Mouse (Mus musculus) lung, adult 2 months (tissue): ENCODE data around the gene Arhgap24. TPM values are rescaled to one million over a fixed set of nuclear protein-coding genes. Genes with fewer than 3 reads are reported as not detected.

Experiments
- DNase-seq: peaks from one replicate; pipeline ENCODE4 v3.0.0; 2022
- H3K4me1 ChIP-seq: fragments of 200-500 bp; 2 replicates; pipeline ENCODE4 v1.6.1; 2011; ENCODE audit warnings: low read length; ENCODE audit not compliant: control insufficient read depth, insufficient read depth
- H3K4me3 ChIP-seq: fragments of 200-500 bp; replicated peaks from 2 replicates; pipeline ENCODE3; 2011; ENCODE audit warnings: low read depth, mild to moderate bottlenecking, control low read depth, low read length; ENCODE audit errors: extremely low read depth
- CTCF ChIP-seq: fragments of 200-500 bp; IDR thresholded peaks from 2 replicates; pipeline ENCODE4 v1.5.1; 2011; ENCODE audit warnings: mild to moderate bottlenecking, low read length, control low read depth; ENCODE audit not compliant: insufficient read depth
- POLR2A ChIP-seq: fragments of 200-500 bp; IDR thresholded peaks from 2 replicates; pipeline ENCODE4 v1.6.1; 2011; ENCODE audit warnings: low read depth, mild to moderate bottlenecking, control low read depth, low read length, borderline replicate concordance; ENCODE audit errors: extremely low read depth
- WGBS: fragments of 180-500 bp; shearing (Covaris S2); methylation state at CpG from one replicate; pipeline ENCODE4 v1.1.7; 2018; 5-methylcytosine and 5-hydroxymethylcytosine counted together
- polyA plus RNA-seq: library from polyadenylated mRNA; depleted of rRNA; stranded (reverse); fragments of >200 nt; gene quantifications from 2 replicates; pipeline ENCODE4 v1.2.3, GENCODE M21; 2012

Arhgap24 gene
- polyA plus RNA-seq, 1 experiment = 12.1 TPM

DNA sequence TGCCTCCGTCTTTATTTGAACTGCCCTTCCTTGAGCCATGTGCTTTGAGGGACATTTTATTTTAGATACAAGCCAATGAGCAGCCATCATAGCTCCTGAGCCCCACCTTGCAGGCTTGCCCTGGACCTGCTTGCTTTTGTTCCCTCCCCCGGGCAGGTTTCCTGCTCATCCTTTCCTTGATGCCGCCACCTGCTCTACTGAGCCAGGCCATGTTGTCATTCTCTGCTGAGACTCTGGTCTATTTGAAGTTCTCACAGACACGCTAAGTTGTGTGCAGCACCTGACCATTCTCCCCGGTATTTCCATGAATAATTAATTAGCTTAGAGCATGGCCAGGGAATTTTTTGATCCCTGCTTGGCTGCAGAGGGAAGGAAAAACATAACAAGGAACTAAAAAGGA, 297.1 kb downstream of the Arhgap24 start:
- TF ChIP-seq POLR2A (no peak), CTCF (no peak)
- WGBS = 64% methylated on average over 5 of the region's 5 CpGs
- no peak for DNase-seq
- no peaks in the 10 kb centered on the region; the same call in 1 of the 2 replicates for H3K4me1 ChIP-seq
- no peak overlapping the region for H3K4me3 ChIP-seq

DNA sequence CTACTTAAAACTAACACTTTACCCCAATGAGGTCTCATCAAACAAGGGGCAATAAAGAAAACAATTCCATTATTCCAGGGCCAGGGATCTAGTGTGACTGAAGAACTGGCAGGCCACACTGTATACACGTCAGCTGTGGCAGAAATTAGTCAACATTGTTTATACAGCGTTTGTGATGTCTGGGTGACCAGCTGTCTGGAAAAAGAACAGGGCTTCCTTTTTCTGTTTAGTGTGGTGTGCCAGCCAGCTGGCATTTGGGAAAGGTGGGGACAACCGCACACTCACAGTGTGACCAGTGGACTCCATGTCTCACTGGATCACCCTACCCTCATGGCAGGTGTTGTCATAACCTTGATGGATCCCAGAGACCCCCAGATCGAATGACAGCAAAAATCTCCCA, 302.4 kb downstream of the Arhgap24 start:
- no peaks in the 10 kb centered on the region; the same call in 1 of the 2 replicates for H3K4me1 ChIP-seq
- no peak overlapping the region for H3K4me3 ChIP-seq
- TF ChIP-seq CTCF = no peak
- TF ChIP-seq POLR2A = no peak
- DNase-seq = no peak
- 35% methylated on average over 4 of the region's 4 CpGs for WGBS

DNA sequence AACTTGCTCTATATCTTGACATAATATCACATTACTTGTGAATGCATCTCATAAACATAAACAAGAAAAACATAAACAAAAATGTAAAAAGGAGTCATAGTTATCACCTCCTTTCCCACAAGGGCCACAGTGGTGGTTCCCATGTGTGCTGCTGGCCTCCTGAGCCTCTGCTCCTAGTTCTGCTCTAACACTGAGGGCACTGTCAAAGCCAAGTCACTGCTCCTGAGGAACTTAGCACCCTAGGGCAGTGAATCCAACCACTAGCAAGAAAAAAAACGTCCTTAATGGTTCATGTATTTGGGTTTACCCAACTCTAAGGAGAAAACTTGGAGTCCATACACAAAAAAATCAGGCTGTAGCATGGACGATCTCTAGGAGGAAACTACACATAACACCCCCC, 304.9 kb downstream of the Arhgap24 start:
- no peak for DNase-seq
- Histone ChIP-seq H3K4me1 (no peaks in the 10 kb centered on the region; the same call in 1 of the 2 replicates), H3K4me3 (no peak overlapping the region)
- TF ChIP-seq CTCF (no peak), POLR2A (no peak)
- WGBS = 53% methylated on average over 2 of the region's 2 CpGs

DNA sequence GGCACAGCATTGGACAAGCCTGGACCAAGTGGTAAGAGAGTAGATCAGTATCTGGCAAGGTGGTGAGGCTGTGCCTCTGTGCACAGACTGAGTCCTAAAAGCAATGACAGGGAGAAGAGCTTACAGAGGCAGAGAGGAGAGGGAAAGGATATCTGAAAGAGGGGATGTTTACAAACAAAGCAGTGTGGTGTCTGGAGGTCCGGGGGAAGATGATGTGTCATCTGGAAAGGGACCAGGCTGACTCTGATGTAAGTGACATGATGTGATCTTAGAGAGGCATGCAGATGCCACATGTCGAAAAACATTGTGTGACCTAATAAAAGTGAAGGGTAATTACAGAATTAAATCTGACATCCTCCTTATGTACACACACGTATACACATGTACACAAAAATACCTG, 307.2 kb downstream of the Arhgap24 start:
- Histone ChIP-seq H3K4me3 (no peak overlapping the region), H3K4me1 (no peaks in the 10 kb centered on the region; the same call in 1 of the 2 replicates)
- WGBS = 55% methylated on average over 3 of the region's 3 CpGs
- DNase-seq = no peak
- no peak for TF ChIP-seq POLR2A

DNA sequence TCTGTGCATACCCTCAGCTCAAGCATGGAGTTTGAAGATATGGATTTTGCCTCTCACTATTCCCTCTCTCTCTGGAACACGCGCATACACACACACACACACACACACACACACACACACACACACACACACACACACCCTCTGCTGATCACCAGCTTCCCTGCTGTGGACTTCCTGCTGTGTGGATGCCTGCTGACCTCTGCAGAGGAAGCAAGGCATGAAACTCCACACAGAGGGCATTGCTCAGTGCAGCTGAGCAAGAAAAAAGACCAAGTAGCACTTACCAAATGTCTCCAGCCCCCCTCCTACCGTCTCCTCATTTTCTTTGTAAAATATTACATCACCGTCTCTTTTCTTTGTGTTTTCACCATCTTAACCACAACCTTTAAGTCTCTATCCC, 310.1 kb downstream of the Arhgap24 start:
- TF ChIP-seq CTCF (no peak), POLR2A (no peak)
- Histone ChIP-seq H3K4me3 (no peak overlapping the region), H3K4me1 (no peaks in the 10 kb centered on the region)
- 28% methylated on average over 4 of the region's 4 CpGs for WGBS
- DNase-seq = no peak

DNA sequence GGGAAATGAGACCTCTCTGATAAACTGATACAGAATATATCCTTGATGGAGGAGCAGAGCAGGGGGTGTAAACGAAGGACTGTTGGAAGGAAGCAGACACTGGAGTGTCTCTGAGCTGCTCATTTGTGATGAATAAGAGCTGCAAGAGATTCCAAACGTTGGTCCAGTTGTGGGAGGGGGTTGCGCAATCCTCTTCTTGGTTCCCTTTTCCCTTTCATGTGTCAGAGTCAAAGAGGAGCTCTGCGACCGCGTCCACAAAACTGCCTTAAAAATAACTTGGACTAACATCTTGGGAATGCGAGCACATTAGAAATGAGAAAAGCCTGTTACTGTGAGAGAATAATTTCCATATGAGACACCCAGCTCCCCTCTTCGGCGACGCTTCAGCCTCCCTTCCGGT, 312.3 kb downstream of the Arhgap24 start:
- no peak for DNase-seq
- Histone ChIP-seq H3K4me1 (no peaks in the 10 kb centered on the region), H3K4me3 (no peak overlapping the region)
- TF ChIP-seq POLR2A (no peak), CTCF (no peak)
- 61% methylated on average over 11 of the region's 11 CpGs for WGBS

DNA sequence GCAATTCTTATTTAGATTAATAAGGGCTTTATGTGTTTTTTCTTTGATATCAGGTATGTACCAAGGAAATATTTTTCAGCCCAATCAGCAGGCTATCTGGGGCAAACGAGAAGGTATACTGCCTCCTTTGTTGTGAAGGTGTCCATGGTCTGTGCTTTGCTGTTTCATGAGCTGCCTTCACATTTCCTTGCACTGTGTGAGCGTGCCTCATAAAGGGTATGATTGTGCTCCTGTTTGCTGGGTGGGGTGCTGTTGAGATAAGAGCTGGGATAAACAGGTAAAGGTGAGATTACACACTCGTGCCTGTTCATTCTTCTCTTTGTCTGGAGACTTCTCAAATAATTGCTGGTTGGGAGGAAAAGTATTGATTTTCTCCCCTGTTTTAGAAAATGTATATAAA, 320.3 kb downstream of the Arhgap24 start:
- Histone ChIP-seq H3K4me1 (no peaks in the 10 kb centered on the region), H3K4me3 (no peak overlapping the region)
- WGBS = 61% methylated on average over 3 of the region's 3 CpGs
- no peak for TF ChIP-seq POLR2A
- TF ChIP-seq CTCF = no peak
- no peak for DNase-seq

DNA sequence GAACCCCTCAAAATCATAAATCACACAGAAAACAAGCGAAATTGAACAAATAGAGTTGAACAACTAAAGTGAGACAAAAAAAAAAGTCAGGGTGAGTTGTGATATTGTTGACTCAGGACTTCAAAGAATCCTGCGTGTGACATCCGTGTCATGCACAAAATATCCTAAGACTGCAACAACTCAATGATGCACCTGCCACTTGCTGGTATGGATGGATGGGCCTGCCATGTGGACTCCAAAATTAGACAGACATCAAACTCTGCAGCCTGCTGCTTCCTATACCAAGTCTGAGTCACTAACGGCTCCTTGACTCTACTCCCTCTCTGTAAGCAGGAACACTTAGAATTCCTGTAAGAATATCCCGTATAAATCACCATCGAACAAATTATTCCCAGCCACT, 321.6 kb downstream of the Arhgap24 start:
- TF ChIP-seq CTCF = no peak
- no peak for TF ChIP-seq POLR2A
- WGBS = 74% methylated on average over 6 of the region's 6 CpGs
- Histone ChIP-seq H3K4me3 (no peak overlapping the region), H3K4me1 (no peaks in the 10 kb centered on the region; the same call in 1 of the 2 replicates)
- no peak for DNase-seq

DNA sequence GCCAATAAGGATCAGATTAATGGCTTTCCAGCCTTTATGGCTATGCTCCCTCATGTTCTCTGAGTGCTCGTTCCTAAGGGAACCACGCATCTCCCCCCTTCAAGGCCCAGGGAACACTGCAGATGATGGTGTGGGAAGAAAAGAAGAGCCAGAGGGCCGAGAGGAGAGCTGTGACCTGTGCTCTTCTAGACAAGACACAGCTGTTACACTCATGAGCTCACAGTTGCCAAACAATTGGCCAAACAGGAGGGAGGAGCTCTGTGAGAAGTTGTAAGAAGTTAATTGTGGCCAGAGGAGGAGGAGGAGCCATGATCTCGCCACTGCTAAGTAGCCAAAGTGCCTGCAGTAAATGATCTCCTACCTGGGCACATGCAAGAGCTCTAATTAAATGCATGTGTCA, 322.5 kb downstream of the Arhgap24 start:
- DNase-seq = no peak
- TF ChIP-seq CTCF (no peak), POLR2A (no peak)
- WGBS = 50% methylated on average over 4 of the region's 4 CpGs
- H3K4me1 ChIP-seq = no peaks in the 10 kb centered on the region; the same call in 1 of the 2 replicates
- no peak overlapping the region for H3K4me3 ChIP-seq

DNA sequence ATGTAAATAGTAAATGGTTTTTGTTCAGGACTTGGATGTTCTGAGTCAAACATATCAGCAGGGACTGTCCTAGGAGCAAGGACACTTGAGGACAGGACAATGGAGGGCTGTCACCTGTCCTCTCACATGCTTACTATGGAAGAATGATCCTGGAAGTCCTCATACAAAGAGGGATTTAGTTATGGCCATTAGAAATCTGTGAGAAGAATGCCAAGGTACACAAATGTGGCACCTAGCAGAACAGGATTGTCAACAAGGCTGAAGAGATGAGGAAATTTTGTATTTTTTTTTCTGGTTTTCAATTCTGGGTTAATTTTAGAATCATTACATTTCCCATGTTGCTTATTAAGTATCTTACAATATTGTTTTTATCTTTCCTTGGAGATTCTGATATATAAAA, 326.3 kb downstream of the Arhgap24 start:
- Histone ChIP-seq H3K4me1 (no peaks in the 10 kb centered on the region; the same call in 1 of the 2 replicates), H3K4me3 (no peak overlapping the region)
- DNase-seq = no peak
- TF ChIP-seq POLR2A = no peak
- no peak for TF ChIP-seq CTCF
